Comparison of ENCODE assay signal across 10 mouse cellular contexts in the genomic region with DNA sequence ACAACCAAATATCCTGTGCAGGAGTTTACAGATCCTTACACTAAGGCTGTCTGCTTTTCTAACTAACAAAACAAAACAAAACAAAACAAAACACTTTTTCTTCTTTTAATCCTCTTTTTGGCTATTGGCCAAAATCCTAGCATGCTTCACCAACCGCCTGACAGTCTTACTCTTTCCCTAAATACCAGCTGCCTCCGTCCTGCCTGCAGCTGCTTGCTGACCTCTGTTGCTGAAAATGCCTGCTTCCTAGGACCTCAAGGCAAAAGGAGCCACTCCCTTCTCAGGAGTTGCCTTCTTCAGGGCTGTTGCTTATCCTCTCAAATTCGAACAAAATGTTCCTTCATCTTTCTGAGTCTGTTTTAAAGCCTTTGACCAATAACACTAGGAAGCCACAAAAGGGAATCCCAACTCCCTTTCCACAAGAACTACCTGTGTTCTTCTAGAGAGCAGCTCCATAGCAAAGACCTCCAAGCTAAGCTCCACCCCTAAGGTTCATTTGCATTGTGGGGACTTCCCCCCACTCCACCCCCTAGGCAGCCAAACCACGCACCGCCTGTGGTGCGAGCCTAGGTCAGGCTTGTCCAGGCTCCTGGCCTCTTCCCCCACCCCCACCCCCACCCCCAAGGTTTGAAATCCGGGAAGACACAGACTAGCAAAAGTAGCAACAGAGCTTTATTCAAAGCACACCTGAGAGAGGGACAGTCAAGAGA. TPM values are rescaled to one million over a fixed set of nuclear protein-coding genes. Genes with fewer than 3 reads are reported as not detected.
DNase-seq lines count a peak whose midpoint lies in the region; ATAC-seq and TF ChIP-seq lines count a peak whose summit lies in the region.
"Had no signal": no experiment of that assay in that cellular context is flagged by ENCODE, and none has a peak within 500 bp of the region (broad histone marks: within the 10 kb centered on the region; RNA-seq: fewer than 3 reads in every experiment).

No protein-coding gene starts in this region.

- TF ChIP-seq CTCF in thymus, adult 2 months (IDR thresholded peaks at IDR 0.05; ENCODE audit: borderline replicate concordance, control insufficient read depth, extremely low read depth, insufficient read depth, low read length, poor library complexity): no peak

- H3K27me3 ChIP-seq in heart, embryonic 13.5 days (replicated peaks): no peaks in the 10 kb centered on the region
- H3K27me3 ChIP-seq in heart, embryonic 11.5 days (ENCODE audit: control insufficient read depth, insufficient read depth, low read length): no peaks in the 10 kb centered on the region
- H3K27me3 ChIP-seq in thymus, adult 2 months (ENCODE audit: control insufficient read depth, insufficient read depth, low read length): no peaks in the 10 kb centered on the region
- no peaks in the 10 kb centered on the region for H3K27me3 ChIP-seq in liver, embryonic 11.5 days (replicated peaks; ENCODE audit: control insufficient read depth, insufficient read depth, low read length)

- H3K4me1 ChIP-seq in heart, embryonic 13.5 days: peaks cover 16% of the 10 kb centered on the region
- peaks cover 10% of the 10 kb centered on the region for H3K4me1 ChIP-seq in heart, embryonic 11.5 days (ENCODE audit: control insufficient read depth, insufficient read depth, low read length)
- peaks cover 16% of the 10 kb centered on the region for H3K4me1 ChIP-seq in thymus, adult 2 months (replicated peaks; ENCODE audit: control insufficient read depth, insufficient read depth, low read length)
- H3K4me1 ChIP-seq in liver, embryonic 11.5 days (replicated peaks; ENCODE audit: control insufficient read depth, insufficient read depth, low read length): peaks cover 5% of the 10 kb centered on the region; the same call in 1 of the 2 replicates

- TF ChIP-seq POLR2A in thymus, adult 2 months (IDR thresholded peaks at IDR 0.05; ENCODE audit: control insufficient read depth, extremely low read depth, insufficient read depth, low read length, poor library complexity): no peak

- no peak for ATAC-seq in heart, embryonic 13.5 days (ENCODE audit: extremely low read depth, insufficient number of reproducible peaks, low FRiP score, low TSS enrichment)
- no peak for ATAC-seq in heart, embryonic 11.5 days (replicated peaks; ENCODE audit: insufficient number of reproducible peaks, low FRiP score, low TSS enrichment)
- ATAC-seq in liver, embryonic 11.5 days (replicated peaks; ENCODE audit: low FRiP score): no peak

- peak; percentile 47 for DNase-seq in thymus, postnatal 0 days (ENCODE audit: low spot score)
- no peak for DNase-seq in thymus, adult 2 months
- no peak for DNase-seq in liver, embryonic 11.5 days (ENCODE audit: low spot score)
- DNase-seq in right cerebral cortex, postnatal 14 days: no peak
- no peak for DNase-seq in layer of hippocampus, adult 11-12 months (ENCODE audit: low spot score)
- DNase-seq in urinary bladder, postnatal 25 days (ENCODE audit: low spot score): no peak

- peaks cover 4% of the 10 kb centered on the region for H3K36me3 ChIP-seq in heart, embryonic 13.5 days
- H3K36me3 ChIP-seq in heart, embryonic 11.5 days (ENCODE audit: control insufficient read depth, insufficient read depth, low read length): no peaks in the 10 kb centered on the region; the same call in 1 of the 2 replicates
- H3K36me3 ChIP-seq in thymus, adult 2 months (ENCODE audit: control insufficient read depth, insufficient read depth, low read length): no peaks in the 10 kb centered on the region
- no peaks in the 10 kb centered on the region for H3K36me3 ChIP-seq in liver, embryonic 11.5 days (ENCODE audit: control insufficient read depth, insufficient read depth, low read length)
- H3K36me3 ChIP-seq: G1E had no signal

- WGBS in heart, embryonic 13.5 days: 9% methylated on average over 7 of the region's 7 CpGs
- 7% methylated on average over 7 of the region's 7 CpGs for WGBS in heart, embryonic 11.5 days (ENCODE audit: insufficient replicate concordance)
- WGBS in thymus, adult 2 months: 48% methylated on average over 7 of the region's 7 CpGs
- 8% methylated on average over 7 of the region's 7 CpGs for WGBS in liver, embryonic 11.5 days

- H3K4me3 ChIP-seq in heart, embryonic 13.5 days: no peak overlapping the region
- no peak overlapping the region for H3K4me3 ChIP-seq in heart, embryonic 11.5 days (ENCODE audit: low read depth, low read length)
- no peak overlapping the region for H3K4me3 ChIP-seq in thymus, adult 2 months (ENCODE audit: control insufficient read depth, insufficient read depth, low read length)
- H3K4me3 ChIP-seq in liver, embryonic 11.5 days (ENCODE audit: low read depth, low read length): no peak overlapping the region
- H3K4me3 ChIP-seq: heart, adult 2 months had no signal

- no peak overlapping the region for H3K27ac ChIP-seq in heart, embryonic 13.5 days (replicated peaks)
- H3K27ac ChIP-seq in heart, embryonic 11.5 days (ENCODE audit: low read depth, low read length): no peak overlapping the region
- H3K27ac ChIP-seq in thymus, adult 2 months (ENCODE audit: control insufficient read depth, insufficient read depth, low read length): no peak overlapping the region
- no peak overlapping the region for H3K27ac ChIP-seq in liver, embryonic 11.5 days (ENCODE audit: low read depth, low read length)
- H3K27ac ChIP-seq: heart, adult 2 months had no signal

- 0 out of 2 replicates have a peak overlapping the region, but pooled peaks have one; percentile 15 for H3K9ac ChIP-seq in heart, embryonic 13.5 days
- H3K9ac ChIP-seq in heart, embryonic 11.5 days (ENCODE audit: low read depth, low read length): no peak overlapping the region
- H3K9ac ChIP-seq in liver, embryonic 11.5 days (ENCODE audit: low read depth, low read length): no peak overlapping the region

- peak overlapping the region; percentile 13; the same call in 1 of the 2 replicates for H3K4me2 ChIP-seq in heart, embryonic 13.5 days
- no peak overlapping the region for H3K4me2 ChIP-seq in heart, embryonic 11.5 days
- peak overlapping the region; percentile 44 for H3K4me2 ChIP-seq in liver, embryonic 11.5 days

- H3K9me3 ChIP-seq in heart, embryonic 13.5 days: peaks cover 6% of the 10 kb centered on the region
- H3K9me3 ChIP-seq in heart, embryonic 11.5 days (replicated peaks; ENCODE audit: control insufficient read depth, low read length): peaks cover 5% of the 10 kb centered on the region; the same call in 1 of the 2 replicates
- H3K9me3 ChIP-seq in liver, embryonic 11.5 days (ENCODE audit: control insufficient read depth, low read length): peaks cover 4% of the 10 kb centered on the region

RNA-seq across cellular contexts. Expression of a gene that starts 25.4 kb away (rescaled TPM):
- polyA plus RNA-seq in heart, embryonic 13.5 days (2015; fragmentation: Nextera tagmentation; extraction: Ambion mirVana): 166 and 169 TPM in 2 replicates
- polyA plus RNA-seq in heart, embryonic 11.5 days (2014; fragmentation: Nextera tagmentation; extraction: Ambion mirVana): 187 and 204 TPM in 2 replicates
- polyA plus RNA-seq in thymus, postnatal 0 days (2015; fragmentation: Nextera tagmentation; extraction: Ambion mirVana): 259 TPM in 2 replicates
- polyA plus RNA-seq in thymus, adult 2 months (2012; rRNA removed): 223 and 238 TPM in 2 replicates
- polyA plus RNA-seq in liver, embryonic 11.5 days (2014; fragmentation: Nextera tagmentation; extraction: Ambion mirVana): 122 and 142 TPM in 2 replicates

RNA-seq across cellular contexts. Expression of a gene that starts 54.4 kb away (rescaled TPM):
- 1.1 and 1.3 TPM in 2 replicates for polyA plus RNA-seq in heart, embryonic 13.5 days (2015; fragmentation: Nextera tagmentation; extraction: Ambion mirVana)
- 0.75 and 1.4 TPM in 2 replicates for polyA plus RNA-seq in heart, embryonic 11.5 days (2014; fragmentation: Nextera tagmentation; extraction: Ambion mirVana)
- polyA plus RNA-seq in thymus, postnatal 0 days (2015; fragmentation: Nextera tagmentation; extraction: Ambion mirVana): 1.2 and 1.4 TPM in 2 replicates
- 0.15 and 0.20 TPM in 2 replicates for polyA plus RNA-seq in thymus, adult 2 months (2012; rRNA removed)
- polyA plus RNA-seq in liver, embryonic 11.5 days (2014; fragmentation: Nextera tagmentation; extraction: Ambion mirVana): 0.25 TPM in 1 of 2 replicates, not detected in the other

RNA-seq across cellular contexts. Expression of a gene that starts 54.5 kb away (rescaled TPM):
- polyA plus RNA-seq in heart, embryonic 13.5 days (2015; fragmentation: Nextera tagmentation; extraction: Ambion mirVana): 46.3 and 48.4 TPM in 2 replicates
- polyA plus RNA-seq in heart, embryonic 11.5 days (2014; fragmentation: Nextera tagmentation; extraction: Ambion mirVana): 46.7 and 46.8 TPM in 2 replicates
- 53.7 and 57.5 TPM in 2 replicates for polyA plus RNA-seq in thymus, postnatal 0 days (2015; fragmentation: Nextera tagmentation; extraction: Ambion mirVana)
- 134 and 141 TPM in 2 replicates for polyA plus RNA-seq in thymus, adult 2 months (2012; rRNA removed)
- 21.8 and 25.3 TPM in 2 replicates for polyA plus RNA-seq in liver, embryonic 11.5 days (2014; fragmentation: Nextera tagmentation; extraction: Ambion mirVana)
